Mouse (Mus musculus) left cerebral cortex, postnatal 4 days (tissue): ENCODE measurements around the gene Tnfaip8l1. TPM values are rescaled to one million over a fixed set of nuclear protein-coding genes. Genes with fewer than 3 reads are reported as not detected.

Experiments
- DNase-seq: peaks from one replicate; pipeline ENCODE4 v3.0.0-alpha.2; 2022
- intact Hi-C: fragments of 180-260 bp; cut with DNase I; formaldehyde crosslinking; loops from one replicate; pipeline ENCODE4 v1.15.1; 2025
- total RNA-seq, 2 experiments: library from RNA; stranded (reverse); gene quantifications; 2 replicates each; pipeline ENCODE4 v1.2.3; 2021

Gene Tnfaip8l1
- 10 to 100 TPM; 11.1 TPM for total RNA-seq

GRCm38 (mm10) chr17:56162231-56162774 lies at the start of gene Tnfaip8l1:
TSS of gene Tnfaip8l1 (plus strand) at chr17:56162477.
- peak; percentile 95 for DNase-seq
- intact Hi-C loops = no loop called here

- DNase-seq = no peak
- intact Hi-C loops = no loop called here
Measured at GRCm38 (mm10) chr17:56112743-56113142, 49.5 kb upstream of the Tnfaip8l1 start.

DNA sequence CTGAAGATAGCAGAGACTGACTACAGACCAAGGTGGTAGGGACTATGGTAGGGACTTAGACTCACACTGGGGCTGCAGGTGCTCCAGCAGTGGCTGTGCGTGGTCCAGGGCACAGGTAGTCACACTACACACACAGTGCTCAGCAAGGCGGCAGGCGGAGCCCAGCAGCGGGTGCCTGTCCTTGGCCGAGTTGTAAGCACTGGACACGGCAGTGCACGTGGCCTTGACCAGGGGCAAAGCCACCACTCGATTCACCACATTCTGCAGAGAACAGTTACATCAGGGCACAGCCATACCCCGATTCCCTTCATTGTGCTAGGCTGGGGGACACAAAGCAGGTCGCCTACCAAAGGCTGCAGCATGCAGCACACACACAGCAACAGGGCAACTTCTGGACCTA lies 46.1 kb upstream of the Tnfaip8l1 start:
- no peak for DNase-seq
- intact Hi-C loops = no loop called here

GRCm38 (mm10) chr17:56117251-56117710 lies 45.0 kb upstream of the Tnfaip8l1 start, which contains the start of gene Plin5:
TSS of gene Plin5 (minus strand) at chr17:56117596.
- DNase-seq = peak; percentile 54

DNA sequence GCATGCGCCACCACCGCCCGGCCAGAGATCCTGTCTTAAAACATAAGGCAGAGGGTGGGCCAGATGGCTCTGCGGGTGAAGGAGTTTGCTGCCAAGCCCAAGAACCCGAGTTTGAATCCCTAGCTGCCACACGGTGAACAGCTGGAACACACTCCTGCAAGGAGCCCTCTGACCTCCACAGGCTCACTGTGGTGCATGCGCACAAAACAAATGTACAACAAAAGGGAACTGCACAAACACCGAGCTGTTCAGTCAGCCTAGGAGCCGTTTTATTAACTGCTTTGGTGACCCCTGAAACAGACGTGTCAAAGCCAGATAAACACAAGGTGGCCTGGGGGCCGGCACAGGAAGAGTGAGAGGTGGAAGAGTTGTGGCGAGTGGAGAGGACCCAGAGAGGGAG lies 42.8 kb upstream of the Tnfaip8l1 start:
- intact Hi-C loops = no loop called here
- no peak for DNase-seq

More at GRCm38 (mm10) chr17:56117251-56117710, 45.0 kb upstream of the Tnfaip8l1 start, which contains the start of gene Plin5:
- intact Hi-C loops = no loop called here

DNA sequence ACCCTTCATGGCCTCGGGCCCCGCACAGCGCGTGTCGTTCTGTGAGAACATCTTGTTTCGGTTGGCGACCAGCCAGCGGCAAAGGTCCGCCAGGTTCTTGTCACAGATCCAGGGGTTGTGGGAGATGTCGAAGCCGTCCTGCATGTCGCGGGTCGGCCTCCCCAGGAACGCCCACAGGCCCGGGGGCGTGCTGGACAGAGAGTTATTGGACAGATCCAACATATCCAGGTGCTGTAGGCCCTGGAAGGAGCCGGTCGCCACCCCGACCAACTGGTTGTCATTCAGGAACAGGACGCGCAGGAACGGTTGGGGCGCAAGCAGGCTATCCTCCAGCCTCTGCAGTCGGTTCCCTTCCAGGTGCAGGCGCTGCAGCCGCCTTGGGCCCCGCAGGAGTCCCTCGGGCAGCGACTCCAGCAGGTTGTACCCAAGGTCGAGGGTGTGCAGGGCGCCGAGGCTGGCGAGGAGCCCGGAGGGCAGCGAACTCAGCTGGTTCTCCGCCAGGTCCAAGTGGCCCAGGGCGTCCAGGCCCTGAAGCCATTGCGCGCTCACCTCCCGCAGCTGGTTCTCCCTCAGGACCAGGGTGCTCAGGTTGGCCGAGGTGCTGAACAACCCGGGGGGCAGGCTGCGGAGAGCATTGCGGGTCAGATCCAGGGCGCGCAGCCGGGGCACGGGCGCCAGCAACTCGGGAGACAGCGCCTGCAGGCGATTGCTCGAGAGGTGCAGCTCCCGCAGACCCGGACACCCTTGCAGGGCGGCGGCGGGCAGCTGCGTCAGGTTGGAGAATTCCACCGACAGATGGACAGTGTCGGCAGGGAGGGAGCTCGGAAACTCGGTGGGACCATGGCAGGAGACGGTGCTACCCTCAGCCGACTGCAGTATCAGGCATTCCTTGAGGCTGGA lies 42.0 kb upstream of the Tnfaip8l1 start:
- intact Hi-C loops = no loop called here

DNA sequence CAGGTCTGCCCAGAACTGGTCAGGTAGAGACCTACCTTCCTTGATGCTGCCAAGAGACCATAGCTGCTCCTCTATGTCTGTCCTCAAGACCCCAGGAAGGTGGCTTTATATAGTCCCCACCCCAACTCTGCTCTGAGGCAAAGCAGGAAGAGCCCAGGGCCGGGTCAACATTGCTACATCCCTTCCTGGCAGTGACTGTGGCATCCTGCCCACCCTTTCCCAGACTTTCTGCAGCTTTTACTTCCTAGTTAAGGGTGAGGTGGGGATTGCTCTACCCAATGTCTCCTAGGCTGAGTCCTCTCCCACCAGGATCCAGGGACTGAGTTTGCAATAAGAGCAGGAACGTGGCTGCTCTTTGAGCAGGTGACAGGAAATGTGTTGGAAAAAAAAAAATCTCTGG lies 40.5 kb upstream of the Tnfaip8l1 start, which contains the start of gene Lrg1:
TSS of gene Lrg1 (minus strand) at position 176 of the 400 bp plus-strand sequence.
- no peak for DNase-seq
- intact Hi-C loops = no loop called here

More for the DNA sequence above, 42.0 kb upstream of the Tnfaip8l1 start:
- DNase-seq = peak; percentile 48

DNA sequence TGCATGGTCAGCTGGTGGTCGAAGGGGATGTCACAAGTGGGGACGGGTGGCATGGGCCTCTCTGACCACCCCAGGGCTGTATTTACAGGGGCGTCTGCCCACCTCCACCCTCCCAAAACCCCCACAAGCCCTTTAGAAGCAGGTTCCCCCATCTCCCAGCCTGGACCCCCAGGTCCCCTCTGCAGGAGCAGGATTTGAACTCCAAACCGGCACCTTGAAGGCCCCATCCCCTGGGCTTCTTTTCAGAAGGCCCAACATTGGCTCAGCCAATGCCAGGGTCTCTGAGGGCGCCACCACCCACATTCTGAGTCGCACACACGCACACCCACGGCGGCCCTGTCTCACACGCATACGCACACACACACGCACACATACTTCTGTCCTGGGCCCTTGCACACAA lies 39.1 kb upstream of the Tnfaip8l1 start:
- DNase-seq = no peak
- intact Hi-C loops = no loop called here

GRCm38 (mm10) chr17:56123681-56124340 lies 38.5 kb upstream of the Tnfaip8l1 start:
- intact Hi-C loops = no loop called here
- no peak for DNase-seq

GRCm38 (mm10) chr17:56124377-56125275 lies 37.7 kb upstream of the Tnfaip8l1 start:
- DNase-seq = peak; percentile 60

DNA sequence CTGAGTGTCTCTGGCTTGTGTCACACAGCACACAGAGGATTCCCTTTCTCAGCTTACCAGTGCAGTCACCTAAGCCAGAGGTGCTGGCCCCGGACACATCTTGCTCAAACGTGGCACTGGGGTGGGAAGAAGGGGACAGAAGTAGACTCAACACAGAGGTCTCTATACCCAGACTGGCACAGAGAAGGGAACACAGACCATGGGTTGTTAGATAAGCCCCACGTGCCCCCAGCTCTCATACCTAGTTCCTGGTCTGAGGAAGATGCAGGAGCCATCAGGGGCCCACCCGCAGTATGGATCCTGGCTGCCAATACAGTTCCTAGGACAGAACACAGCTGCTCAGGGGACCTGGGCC lies 37.0 kb upstream of the Tnfaip8l1 start:
- intact Hi-C loops = loop anchor here (5.0 kb wide), 1 partner anchor 127 kb away; no protein-coding TSS in a partner anchor
- no peak for DNase-seq

More at GRCm38 (mm10) chr17:56124377-56125275, 37.7 kb upstream of the Tnfaip8l1 start:
- intact Hi-C loops = loop anchor here (5.0 kb wide), 1 partner anchor 128 kb away; no protein-coding TSS in a partner anchor

DNA sequence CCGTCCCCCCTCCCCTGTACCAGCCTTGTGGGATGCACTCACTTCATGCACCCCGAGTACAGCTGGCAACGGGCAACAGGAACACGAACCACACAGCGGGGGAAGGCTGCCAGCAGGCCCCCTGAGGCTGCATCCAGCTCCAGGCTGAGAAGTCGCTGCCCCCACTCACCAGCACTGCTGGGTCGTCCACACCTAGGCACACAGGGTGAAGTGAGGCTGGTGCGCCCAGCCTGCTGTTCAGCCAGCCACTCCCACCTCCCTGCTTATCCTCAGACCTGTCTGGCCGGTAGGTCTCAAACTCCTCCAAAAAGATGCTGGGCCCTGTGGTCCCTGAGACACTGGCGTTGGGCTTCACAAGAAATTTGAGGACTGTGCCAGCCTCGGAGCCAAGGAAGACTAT lies 36.1 kb upstream of the Tnfaip8l1 start:
- DNase-seq = no peak
- intact Hi-C loops = loop anchor here (5.0 kb wide), 1 partner anchor 126 kb away; no protein-coding TSS in a partner anchor

- DNase-seq = no peak
- intact Hi-C loops = loop anchor here (5.0 kb wide), 1 partner anchor 124 kb away; no protein-coding TSS in a partner anchor
Measured at GRCm38 (mm10) chr17:56128246-56128645, 34.0 kb upstream of the Tnfaip8l1 start.

- DNase-seq = no peak
- intact Hi-C loops = no loop called here
Measured at GRCm38 (mm10) chr17:56131136-56131535, 31.1 kb upstream of the Tnfaip8l1 start.

DNA sequence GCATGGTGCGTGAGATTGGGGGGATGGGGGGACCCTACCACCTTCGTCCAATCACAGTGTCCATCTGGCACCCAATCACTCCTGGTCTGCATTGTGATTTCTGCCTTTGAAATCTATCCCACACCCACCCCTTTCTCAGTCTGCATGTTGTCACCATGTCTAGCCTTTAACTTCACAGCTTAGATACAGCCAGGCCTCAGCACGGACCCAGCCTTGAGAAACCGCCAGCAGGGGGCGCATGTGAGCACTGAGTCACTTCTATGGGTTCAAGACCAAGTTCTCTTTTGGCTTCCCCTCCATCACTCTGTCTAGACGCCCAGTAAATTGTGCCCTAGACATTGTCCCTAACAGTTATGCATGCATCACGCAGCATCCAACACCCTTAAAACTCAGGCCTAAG lies 30.5 kb upstream of the Tnfaip8l1 start:
- intact Hi-C loops = no loop called here
- DNase-seq = peak; percentile 71

- peak; percentile 66 for DNase-seq
- intact Hi-C loops = no loop called here
Measured at GRCm38 (mm10) chr17:56132661-56133060, 29.6 kb upstream of the Tnfaip8l1 start.

- no peak for DNase-seq
- intact Hi-C loops = no loop called here
Measured at GRCm38 (mm10) chr17:56133457-56134363, 28.6 kb upstream of the Tnfaip8l1 start.

DNA sequence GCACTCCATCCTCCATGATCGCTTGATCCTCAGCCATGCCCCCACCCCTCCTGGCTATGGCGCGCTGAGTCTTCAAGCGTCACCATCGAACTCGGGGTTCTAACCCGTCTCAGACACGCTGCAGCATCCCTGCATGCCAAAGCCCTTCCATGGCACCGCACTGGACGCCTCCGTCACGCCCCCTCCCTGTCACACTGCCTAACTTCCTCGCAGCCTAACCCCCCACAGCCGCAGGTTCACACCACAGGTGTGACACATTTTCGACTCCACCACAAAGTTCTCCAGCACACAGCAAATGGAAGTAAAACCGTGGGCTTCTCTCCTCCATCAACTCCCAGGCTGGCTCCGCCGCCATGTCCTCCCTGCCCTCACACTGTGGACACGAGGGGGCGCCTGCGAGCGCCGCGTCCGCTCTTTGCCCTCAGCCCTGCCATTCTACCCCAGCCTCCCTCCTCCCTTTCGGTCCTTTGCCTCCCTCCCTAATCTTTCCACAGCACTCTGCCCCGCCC lies 27.8 kb upstream of the Tnfaip8l1 start:
- peak; percentile 68 for DNase-seq

DNA sequence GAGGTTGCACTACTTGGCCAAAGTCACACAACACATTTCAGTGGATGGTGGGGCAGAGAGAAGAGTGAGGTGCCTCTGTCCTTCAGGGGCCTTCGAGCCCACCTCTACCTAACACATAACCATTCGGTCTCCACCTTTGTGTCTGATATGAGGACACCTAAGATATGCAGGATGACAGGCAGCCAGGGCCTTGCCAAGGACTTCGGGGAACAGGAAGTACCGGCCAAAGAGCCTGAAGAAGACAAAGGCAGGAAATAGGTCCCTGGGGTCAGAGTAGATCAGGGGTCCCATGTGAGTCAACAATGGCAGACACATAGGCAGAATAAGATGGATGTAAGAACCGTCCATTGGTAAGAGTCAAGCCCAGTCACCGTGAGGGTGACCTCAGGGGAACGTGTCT lies 25.7 kb upstream of the Tnfaip8l1 start:
- intact Hi-C loops = no loop called here
- no peak for DNase-seq

More for the DNA sequence above, 27.8 kb upstream of the Tnfaip8l1 start:
- intact Hi-C loops = no loop called here
